In genomic region chr4:47251693-47252435, GRCm38 (mm10) we compare ENCODE assay signal across 7 mouse cellular contexts. TPM values are rescaled to one million over a fixed set of nuclear protein-coding genes. Genes with fewer than 3 reads are reported as not detected.
A peak's percentile ranks its signal among the peaks of the same experiment; 100 is the strongest.
DNase-seq lines count a peak whose midpoint lies in the region; ATAC-seq lines count a peak whose summit lies in the region.

No protein-coding gene starts in this region.

- 0 out of 2 replicates have a peak, but pooled peaks have one; percentile 25 for ATAC-seq in heart, embryonic 16.5 days (replicated peaks; ENCODE audit: extremely low read depth, insufficient read depth, low FRiP score)

- H3K27me3 ChIP-seq in heart, embryonic 16.5 days (ENCODE audit: control insufficient read depth, insufficient read depth, low read length) = no peaks in the 10 kb centered on the region

- H3K4me1 ChIP-seq in heart, embryonic 16.5 days (ENCODE audit: control insufficient read depth, insufficient read depth, low read length) = peaks cover 20% of the 10 kb centered on the region

- no peak overlapping the region for H3K4me3 ChIP-seq in heart, embryonic 16.5 days (ENCODE audit: low read length)

- no peak overlapping the region for H3K9ac ChIP-seq in heart, embryonic 16.5 days (ENCODE audit: low read length)

- H3K27ac ChIP-seq in heart, embryonic 16.5 days (ENCODE audit: low read length) = peak overlapping the region; percentile 2; the same call in 1 of the 2 replicates

- no peak overlapping the region for H3K4me2 ChIP-seq in heart, embryonic 16.5 days (ENCODE audit: low read depth, low read length)

- peaks cover 6% of the 10 kb centered on the region for H3K9me3 ChIP-seq in heart, embryonic 16.5 days (replicated peaks; ENCODE audit: control insufficient read depth, low read length)

- 70% methylated on average over 11 of the region's 11 CpGs for WGBS in heart, embryonic 16.5 days

- DNase-seq in layer of hippocampus, adult 9-11 months = peak; percentile 45
- no peak for DNase-seq in layer of hippocampus, adult 8-10 months (ENCODE audit: low spot score in 2 of 2)
- peak; percentile 16 for DNase-seq in cerebellum, adult 9-10 months
- DNase-seq in right cerebral cortex, adult 2 months (ENCODE audit: low spot score in 2 of 2) = peak; percentile 75 to 86
- DNase-seq in c-Kit-positive CD71-positive TER-119-positive erythroid progenitor cells, embryonic 14.5 days (ENCODE audit: low spot score) = no peak
- no peak for DNase-seq in urinary bladder, postnatal 25 days (ENCODE audit: low spot score)

- H3K36me3 ChIP-seq in heart, embryonic 16.5 days (ENCODE audit: control insufficient read depth, insufficient read depth) = no peaks in the 10 kb centered on the region

RNA-seq across cellular contexts. Expression of gene Col15a1, which starts 43.9 kb away (rescaled TPM):
- total RNA-seq in layer of hippocampus, adult 8-10 months (2022) = 10 to 100 TPM in 1 of 4 experiments, 1 to 10 TPM in 3; 5.5 to 13.3 (median 5.7) TPM
- 13.5 and 15.9 TPM in 2 replicates for polyA plus RNA-seq in heart, embryonic 16.5 days (2015; fragmentation: Nextera tagmentation; extraction: Ambion mirVana)

Comparison
In these comparisons a context has a peak if more than half of its experiments do, and no peak if none do; other contexts are left out.
1. DNase-seq: peak in layer of hippocampus, adult 9-11 months (single experiment), cerebellum, adult 9-10 months (single experiment) and right cerebral cortex, adult 2 months (2 of 2); none in layer of hippocampus, adult 8-10 months (0 of 2), c-Kit-positive CD71-positive TER-119-positive erythroid progenitor cells, embryonic 14.5 days (single experiment) and urinary bladder, postnatal 25 days (single experiment).